Mouse (Mus musculus): ENCODE results near the gene Acss2. TPM values are rescaled to one million over a fixed set of nuclear protein-coding genes. Genes with fewer than 3 reads are reported as not detected.

Gene Acss2
- polyA plus RNA-seq, 1 experiment: 149 TPM

GRCm38 (mm10) chr2:155633731-155634130 is 116.0 kb downstream of the Acss2 start:
- WGBS: 89% methylated on average over 9 of the region's 9 CpGs
- TF ChIP-seq CTCF (conservative IDR thresholded peaks at IDR 0.05; ENCODE audit: insufficient read depth, insufficient read length, low read depth, low read length) (no peak), POLR2A (IDR thresholded peaks at IDR 0.05; ENCODE audit: low read depth, low read length) (no peak)
- no peaks in the 10 kb centered on the region for H3K4me1 ChIP-seq (ENCODE audit: control insufficient read depth, insufficient read depth, low read length)
- no peak for DNase-seq
- H3K36me3 ChIP-seq (ENCODE audit: control insufficient read depth, insufficient read depth, low read length): no peaks in the 10 kb centered on the region; the same call in 1 of the 2 replicates
- H3K4me3 ChIP-seq (ENCODE audit: insufficient read depth, low read depth, low read length): no peak overlapping the region
- H3K27ac ChIP-seq (ENCODE audit: insufficient read depth, low read depth, low read length): no peak overlapping the region
- H3K27me3 ChIP-seq (replicated peaks; ENCODE audit: control insufficient read depth, insufficient read depth, low read length): no peaks in the 10 kb centered on the region

GRCm38 (mm10) chr2:155634562-155634961 is 116.8 kb downstream of the Acss2 start:
- Histone ChIP-seq H3K27ac (ENCODE audit: insufficient read depth, low read depth, low read length) (no peak overlapping the region), H3K27me3 (replicated peaks; ENCODE audit: control insufficient read depth, insufficient read depth, low read length) (no peaks in the 10 kb centered on the region), H3K4me1 (ENCODE audit: control insufficient read depth, insufficient read depth, low read length) (no peaks in the 10 kb centered on the region), H3K4me3 (ENCODE audit: insufficient read depth, low read depth, low read length) (no peak overlapping the region), H3K36me3 (ENCODE audit: control insufficient read depth, insufficient read depth, low read length) (no peaks in the 10 kb centered on the region; the same call in 1 of the 2 replicates)
- no peak for DNase-seq
- TF ChIP-seq POLR2A (IDR thresholded peaks at IDR 0.05; ENCODE audit: low read depth, low read length) (no peak), CTCF (conservative IDR thresholded peaks at IDR 0.05; ENCODE audit: insufficient read depth, insufficient read length, low read depth, low read length) (no peak)
- 86% methylated on average over 8 of the region's 8 CpGs for WGBS

Other genes with a start within 250 kb of the Acss2 start
- 212 and 233 TPM in 2 replicates for gene Map1lc3a, start 241.7 kb upstream of the Acss2 start, polyA plus RNA-seq (2012; rRNA removed)
- 40.0 and 40.1 TPM in 2 replicates for gene Pigu, start 160.5 kb upstream of the Acss2 start, polyA plus RNA-seq (2012; rRNA removed)
- 141 and 143 TPM in 2 replicates for gene Trp53inp2, start 136.9 kb upstream of the Acss2 start, polyA plus RNA-seq (2012; rRNA removed)
- 25.4 and 40.6 TPM in 2 replicates for gene Ncoa6, start 44.1 kb upstream of the Acss2 start, polyA plus RNA-seq (2012; rRNA removed)
- gene Ggt7, start 289 bp downstream of the Acss2 start, polyA plus RNA-seq (2012; rRNA removed): 2.4 and 4.8 TPM in 2 replicates
- gene Gss, start 74.9 kb downstream of the Acss2 start, polyA plus RNA-seq (2012; rRNA removed): 248 and 308 TPM in 2 replicates
- 0.05 TPM in 1 of 2 replicates, not detected in the other for gene Myh7b, start 93.3 kb downstream of the Acss2 start, polyA plus RNA-seq (2012; rRNA removed)
- 110 and 141 TPM in 2 replicates for gene Trpc4ap, start 174.4 kb downstream of the Acss2 start, polyA plus RNA-seq (2012; rRNA removed)
- 44.9 and 53.7 TPM in 2 replicates for gene Edem2, start 211.5 kb downstream of the Acss2 start, polyA plus RNA-seq (2012; rRNA removed)
- not detected in 2 replicates for gene Gm17581, start 217.9 kb downstream of the Acss2 start, polyA plus RNA-seq (2012; rRNA removed)
- 3.6 and 3.9 TPM in 2 replicates for gene Procr, start 233.2 kb downstream of the Acss2 start, polyA plus RNA-seq (2012; rRNA removed)